Mouse (Mus musculus) heart, embryonic 15.5 days (tissue): Measurements from ENCODE around the gene H2-DMb2. TPM values are rescaled to one million over a fixed set of nuclear protein-coding genes. Genes with fewer than 3 reads are reported as not detected.
A peak's percentile ranks its signal among the peaks of the same experiment; 100 is the strongest.

ENCODE experiments used
- ATAC-seq: fragments of 200-750 bp; cut with Nextera tagmentation; replicated peaks from 2 replicates; pipeline ENCODE4 v1.8.0; 2017; ENCODE audit warnings: low read depth, moderate TSS enrichment; ENCODE audit not compliant: insufficient number of reproducible peaks, insufficient read depth, low FRiP score
- H3K27ac ChIP-seq: fragments of 300-500 bp; sonication (generic); 2 replicates; pipeline ENCODE4 v1.5.1; 2015; ENCODE audit warnings: mild to moderate bottlenecking, inconsistent platforms
- H3K27me3 ChIP-seq: fragments of 300-500 bp; sonication (generic); 2 replicates; pipeline ENCODE4 v1.6.1; 2015; ENCODE audit warnings: inconsistent platforms
- H3K36me3 ChIP-seq: fragments of 300-500 bp; sonication (generic); 2 replicates; pipeline ENCODE4 v1.6.1; 2015; ENCODE audit warnings: mild to moderate bottlenecking, inconsistent platforms
- H3K4me1 ChIP-seq: fragments of 300-500 bp; sonication (generic); replicated peaks from 2 replicates; pipeline ENCODE4 v1.6.1; 2015; ENCODE audit warnings: inconsistent platforms
- H3K4me2 ChIP-seq: fragments of 300-500 bp; sonication (generic); 2 replicates; pipeline ENCODE4 v1.6.1; 2015; ENCODE audit warnings: inconsistent platforms, mild to moderate bottlenecking, moderate library complexity
- H3K4me3 ChIP-seq: fragments of 300-500 bp; sonication (generic); 2 replicates; pipeline ENCODE4 v1.5.1; 2015; ENCODE audit warnings: mild to moderate bottlenecking, inconsistent platforms
- H3K9ac ChIP-seq: fragments of 300-500 bp; sonication (generic); 2 replicates; pipeline ENCODE4 v1.6.1; 2015; ENCODE audit warnings: mild to moderate bottlenecking, inconsistent platforms
- H3K9me3 ChIP-seq: fragments of 300-500 bp; sonication (generic); replicated peaks from 2 replicates; pipeline ENCODE4 v1.6.1; 2016; ENCODE audit warnings: inconsistent platforms
- WGBS: fragments of 180-500 bp; shearing (Covaris S2); methylation state at CpG from one replicate; pipeline ENCODE4 v1.1.7; 2015; ENCODE audit warnings: mixed read lengths; 5-methylcytosine and 5-hydroxymethylcytosine counted together
- polyA plus RNA-seq: library from polyadenylated mRNA; unstranded; fragments of >200 nt; fragmentation: Nextera tagmentation; extraction: Ambion mirVana; gene quantifications from 2 replicates; pipeline ENCODE4 v1.2.1, GENCODE M21; 2015

H2-DMb2 gene
- polyA plus RNA-seq, 1 experiment from 2014 or later: 0.69 TPM

DNA sequence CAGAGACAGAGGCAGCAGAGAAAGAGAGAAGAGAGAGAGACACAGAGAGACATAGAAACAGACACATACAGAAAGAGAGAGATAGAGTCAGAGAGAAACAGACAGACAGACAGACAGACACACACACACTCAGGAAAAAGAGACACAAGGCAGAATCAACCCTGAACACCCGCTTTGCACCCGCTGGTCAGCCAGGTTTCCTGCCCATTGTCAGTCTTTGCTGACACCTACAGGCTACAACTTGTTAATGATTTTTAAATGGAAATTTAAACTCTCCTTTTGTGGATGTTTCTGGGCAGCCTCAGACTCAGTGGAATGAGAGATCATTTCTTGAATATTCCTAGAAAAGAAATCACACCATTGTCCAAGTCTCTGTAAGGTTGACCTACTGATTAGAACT lies 26.2 kb downstream of the H2-DMb2 start:
- Histone ChIP-seq H3K4me3 (no peak overlapping the region), H3K27ac (no peak overlapping the region), H3K27me3 (0 out of 2 replicates have a peak, but pooled peaks cover 3% of the 10 kb centered on the region), H3K4me1 (no peaks in the 10 kb centered on the region), H3K4me2 (no peak overlapping the region), H3K9ac (no peak overlapping the region), H3K9me3 (no peaks in the 10 kb centered on the region), H3K36me3 (no peaks in the 10 kb centered on the region)
- no peak for ATAC-seq
- WGBS: 0% methylated on average over 2 of the region's 2 CpGs

DNA sequence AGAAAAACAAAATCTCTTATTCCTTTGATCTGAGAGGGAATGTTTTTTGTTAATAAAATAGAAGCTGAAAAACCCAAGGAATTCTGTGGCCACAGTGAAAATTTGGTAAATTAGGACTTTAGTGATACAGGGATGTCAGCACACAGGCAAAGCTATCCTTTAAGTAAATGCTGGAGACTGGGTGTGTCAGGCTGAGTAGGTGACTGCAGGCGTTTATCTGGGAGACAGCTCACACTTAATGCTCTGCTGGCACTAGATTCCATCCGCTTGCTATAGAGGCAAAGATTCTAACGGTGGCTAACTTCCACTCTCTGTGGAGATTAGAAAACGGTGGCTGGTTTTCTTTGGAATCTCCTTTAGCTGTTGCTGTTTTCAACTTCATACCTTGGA lies 27.4 kb downstream of the H2-DMb2 start:
- Histone ChIP-seq H3K4me2 (no peak overlapping the region), H3K9ac (no peak overlapping the region), H3K4me3 (no peak overlapping the region), H3K36me3 (no peaks in the 10 kb centered on the region), H3K9me3 (no peaks in the 10 kb centered on the region), H3K27ac (no peak overlapping the region), H3K4me1 (no peaks in the 10 kb centered on the region), H3K27me3 (peaks cover 6% of the 10 kb centered on the region; the same call in 1 of the 2 replicates)
- no peak for ATAC-seq
- WGBS: 21% methylated on average over 4 of the region's 4 CpGs

DNA sequence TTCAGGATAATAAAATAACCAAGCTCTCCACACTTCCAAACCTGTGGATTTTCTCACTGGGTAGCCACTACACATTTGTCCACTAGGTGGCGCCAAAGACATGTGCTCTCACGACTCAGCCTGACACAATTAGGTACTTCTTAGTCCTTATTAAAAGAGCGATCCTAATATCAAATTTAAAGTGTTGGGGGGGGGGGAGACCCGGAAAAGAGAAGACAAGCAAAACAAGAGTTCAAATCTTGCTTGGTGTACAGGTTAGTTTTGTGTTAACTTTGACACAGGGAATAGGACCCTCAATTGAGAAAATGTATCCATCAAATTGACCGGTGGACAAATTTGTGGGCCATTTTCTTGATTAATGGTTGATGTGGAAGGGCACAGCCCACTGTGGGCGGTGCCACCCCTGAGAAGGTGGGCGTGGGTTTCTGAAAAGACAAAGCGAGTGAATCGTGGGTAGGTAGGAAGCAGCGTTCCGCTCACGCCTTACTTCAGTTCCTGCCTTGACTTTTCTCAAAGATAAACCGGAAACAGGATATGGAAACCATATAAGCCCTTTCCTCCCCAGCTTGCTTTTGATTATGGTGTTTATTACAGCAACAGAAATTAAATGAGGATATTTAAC lies 27.9 kb downstream of the H2-DMb2 start:
- ATAC-seq: no peak
- Histone ChIP-seq H3K4me2 (no peak overlapping the region; the same call in 1 of the 2 replicates), H3K27ac (no peak overlapping the region), H3K9me3 (no peaks in the 10 kb centered on the region), H3K27me3 (peaks cover 6% of the 10 kb centered on the region; the same call in 1 of the 2 replicates), H3K36me3 (no peaks in the 10 kb centered on the region), H3K4me3 (no peak overlapping the region), H3K4me1 (no peaks in the 10 kb centered on the region), H3K9ac (no peak overlapping the region)
- WGBS: 36% methylated on average over 13 of the region's 13 CpGs

DNA sequence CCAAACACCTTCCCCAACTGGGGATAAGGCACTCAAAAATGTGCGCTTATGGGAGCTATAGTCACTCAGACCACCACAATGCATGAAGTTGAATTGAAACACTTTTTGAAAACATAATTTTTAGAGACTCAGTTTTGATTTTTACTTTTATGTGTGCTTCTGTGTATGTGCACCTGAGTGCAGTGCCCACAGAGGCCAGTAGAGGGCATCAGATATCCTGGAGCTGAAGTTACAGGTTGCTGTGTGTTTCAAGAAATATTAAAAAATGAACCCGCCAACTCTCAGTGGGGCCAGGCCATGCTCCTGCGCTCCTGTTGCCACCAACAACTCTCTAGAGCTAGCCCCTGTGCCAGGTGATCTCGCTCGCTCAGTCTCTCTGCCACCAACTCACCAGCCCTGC lies 29.4 kb downstream of the H2-DMb2 start:
- peaks cover 6% of the 10 kb centered on the region; the same call in 1 of the 2 replicates for H3K27me3 ChIP-seq
- no peak overlapping the region for H3K4me2 ChIP-seq
- H3K4me1 ChIP-seq: no peaks in the 10 kb centered on the region
- no peaks in the 10 kb centered on the region for H3K36me3 ChIP-seq
- ATAC-seq: no peak
- WGBS: 90% methylated on average over 5 of the region's 5 CpGs
- H3K27ac ChIP-seq: no peak overlapping the region
- H3K9me3 ChIP-seq: no peaks in the 10 kb centered on the region; the same call in 1 of the 2 replicates
- no peak overlapping the region for H3K9ac ChIP-seq
- no peak overlapping the region for H3K4me3 ChIP-seq

DNA sequence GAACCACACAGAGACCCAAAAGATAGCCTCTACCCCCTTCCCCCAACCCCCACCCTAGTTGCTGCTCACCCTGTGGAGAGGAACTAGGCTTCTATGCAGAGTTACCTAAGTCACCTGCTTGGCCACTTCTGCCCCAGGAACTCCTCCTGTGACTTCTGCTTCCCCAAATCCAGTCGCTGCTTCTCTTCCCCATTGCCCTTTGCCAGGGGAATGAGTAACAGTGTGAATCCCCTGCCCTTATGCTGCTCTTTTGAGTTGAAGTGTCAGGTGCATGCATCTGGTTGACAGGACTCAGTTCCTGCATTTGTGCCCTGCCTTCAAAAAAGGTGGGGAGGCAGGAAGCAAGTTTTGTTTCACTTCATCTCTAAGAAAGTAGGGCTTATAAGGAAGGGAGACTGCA lies 31.0 kb downstream of the H2-DMb2 start:
- H3K4me3 ChIP-seq: no peak overlapping the region
- no peaks in the 10 kb centered on the region for H3K4me1 ChIP-seq
- H3K36me3 ChIP-seq: no peaks in the 10 kb centered on the region
- H3K4me2 ChIP-seq: no peak overlapping the region
- H3K9ac ChIP-seq: no peak overlapping the region
- H3K9me3 ChIP-seq: no peaks in the 10 kb centered on the region; the same call in 1 of the 2 replicates
- ATAC-seq: no peak
- H3K27me3 ChIP-seq: peaks cover 11% of the 10 kb centered on the region; the same call in 1 of the 2 replicates
- 50% methylated on average over 1 of the region's 1 CpGs for WGBS
- H3K27ac ChIP-seq: no peak overlapping the region

DNA sequence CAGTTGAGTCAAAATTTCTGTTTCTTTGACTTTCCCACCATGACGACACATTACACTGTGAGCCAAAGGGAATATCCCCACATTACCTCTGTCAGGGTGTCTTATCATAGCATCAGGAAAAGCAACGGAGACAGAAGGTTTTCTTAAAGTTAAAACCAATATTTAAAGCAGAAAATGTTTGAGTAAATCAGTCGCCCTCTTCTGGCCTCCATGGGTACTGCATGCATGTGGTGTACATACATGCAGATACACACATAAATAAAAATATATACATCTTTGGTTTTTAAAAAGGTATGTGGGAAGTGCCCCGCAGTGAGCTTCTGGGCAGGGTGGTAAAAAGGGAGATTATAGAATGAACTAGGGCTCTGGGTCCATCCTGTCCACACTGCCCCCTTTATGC lies 34.1 kb downstream of the H2-DMb2 start:
- Histone ChIP-seq H3K9ac (no peak overlapping the region), H3K4me3 (no peak overlapping the region), H3K27me3 (peaks cover 13% of the 10 kb centered on the region), H3K4me2 (no peak overlapping the region), H3K9me3 (no peaks in the 10 kb centered on the region; the same call in 1 of the 2 replicates), H3K4me1 (no peaks in the 10 kb centered on the region), H3K36me3 (no peaks in the 10 kb centered on the region), H3K27ac (no peak overlapping the region)
- WGBS: 60% methylated on average over 4 of the region's 4 CpGs
- no peak for ATAC-seq

DNA sequence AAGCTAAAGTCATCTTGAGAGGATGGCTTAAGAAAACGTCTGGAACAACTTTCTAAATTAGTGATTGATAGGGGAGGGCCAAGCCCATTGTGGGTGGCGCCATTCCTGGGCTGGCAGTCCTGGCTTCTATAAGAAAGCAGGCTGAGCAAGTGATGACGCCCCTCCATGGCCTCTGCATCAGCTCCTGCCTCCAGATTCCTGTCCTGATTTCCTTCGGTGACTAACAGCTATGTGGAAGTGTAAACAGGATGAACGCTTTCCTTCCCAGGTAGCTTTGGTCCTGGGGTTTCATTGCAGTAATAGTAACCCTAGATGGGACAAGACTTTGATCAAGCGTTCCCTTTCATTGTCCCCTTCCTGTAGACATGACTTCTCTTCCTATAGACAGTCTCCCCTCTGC lies 35.9 kb downstream of the H2-DMb2 start:
- H3K9ac ChIP-seq: no peak overlapping the region
- H3K9me3 ChIP-seq: no peaks in the 10 kb centered on the region; the same call in 1 of the 2 replicates
- no peak for ATAC-seq
- no peaks in the 10 kb centered on the region for H3K4me1 ChIP-seq
- H3K27ac ChIP-seq: no peak overlapping the region
- no peak overlapping the region for H3K4me3 ChIP-seq
- no peak overlapping the region for H3K4me2 ChIP-seq
- WGBS: 50% methylated on average over 6 of the region's 6 CpGs
- H3K36me3 ChIP-seq: no peaks in the 10 kb centered on the region
- peaks cover 28% of the 10 kb centered on the region for H3K27me3 ChIP-seq

DNA sequence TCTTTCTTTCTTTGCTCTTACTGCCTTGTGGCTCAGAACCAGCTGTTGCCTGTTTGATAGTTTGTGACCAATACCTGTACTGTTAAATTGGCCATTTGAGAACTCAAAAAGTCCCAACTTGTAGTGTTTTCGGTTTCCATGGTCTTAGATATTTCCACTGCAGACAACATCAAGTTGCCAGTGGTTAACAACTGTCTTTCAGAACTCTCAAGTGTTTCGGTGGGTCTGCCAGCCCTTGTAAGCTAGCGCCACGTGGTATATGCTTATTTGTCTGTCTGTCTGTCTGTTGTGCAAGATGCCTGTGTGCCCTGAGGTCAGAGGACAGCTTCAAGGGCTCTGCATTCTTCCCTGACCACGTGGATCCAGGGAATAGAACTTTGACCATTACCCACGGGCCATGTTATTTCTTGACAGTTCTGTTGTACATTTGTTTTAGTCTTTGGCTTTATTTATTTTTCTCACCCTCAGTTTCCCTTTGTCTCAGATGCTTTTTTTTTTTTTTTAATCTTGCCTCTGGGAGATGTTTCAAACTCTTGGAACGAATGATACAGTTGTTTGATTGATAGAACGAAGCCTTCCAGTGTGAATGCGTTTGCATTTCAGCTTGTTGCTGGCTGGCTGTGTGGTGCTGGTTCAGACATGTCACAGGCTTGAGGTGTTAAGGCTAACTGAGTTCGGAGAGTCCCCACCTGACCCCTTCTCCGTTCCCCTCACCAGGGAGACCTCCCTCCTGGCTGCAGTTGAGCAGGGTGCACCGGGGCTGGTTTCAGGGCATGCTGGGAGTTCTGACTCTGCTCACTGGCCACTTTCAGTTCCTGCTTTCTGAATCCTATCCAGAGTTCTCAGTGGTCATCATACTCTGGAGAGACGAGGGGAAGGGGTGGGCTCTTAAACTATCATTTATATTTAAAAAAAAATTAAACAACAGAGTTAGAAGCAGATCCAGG lies 37.1 kb downstream of the H2-DMb2 start:
- no peaks in the 10 kb centered on the region; the same call in 1 of the 2 replicates for H3K9me3 ChIP-seq
- no peak overlapping the region for H3K27ac ChIP-seq
- no peak for ATAC-seq
- H3K4me3 ChIP-seq: no peak overlapping the region
- 60% methylated on average over 13 of the region's 13 CpGs for WGBS
- no peak overlapping the region for H3K4me2 ChIP-seq
- H3K9ac ChIP-seq: no peak overlapping the region
- peaks cover 30% of the 10 kb centered on the region for H3K27me3 ChIP-seq
- no peaks in the 10 kb centered on the region for H3K36me3 ChIP-seq
- H3K4me1 ChIP-seq: no peaks in the 10 kb centered on the region

DNA sequence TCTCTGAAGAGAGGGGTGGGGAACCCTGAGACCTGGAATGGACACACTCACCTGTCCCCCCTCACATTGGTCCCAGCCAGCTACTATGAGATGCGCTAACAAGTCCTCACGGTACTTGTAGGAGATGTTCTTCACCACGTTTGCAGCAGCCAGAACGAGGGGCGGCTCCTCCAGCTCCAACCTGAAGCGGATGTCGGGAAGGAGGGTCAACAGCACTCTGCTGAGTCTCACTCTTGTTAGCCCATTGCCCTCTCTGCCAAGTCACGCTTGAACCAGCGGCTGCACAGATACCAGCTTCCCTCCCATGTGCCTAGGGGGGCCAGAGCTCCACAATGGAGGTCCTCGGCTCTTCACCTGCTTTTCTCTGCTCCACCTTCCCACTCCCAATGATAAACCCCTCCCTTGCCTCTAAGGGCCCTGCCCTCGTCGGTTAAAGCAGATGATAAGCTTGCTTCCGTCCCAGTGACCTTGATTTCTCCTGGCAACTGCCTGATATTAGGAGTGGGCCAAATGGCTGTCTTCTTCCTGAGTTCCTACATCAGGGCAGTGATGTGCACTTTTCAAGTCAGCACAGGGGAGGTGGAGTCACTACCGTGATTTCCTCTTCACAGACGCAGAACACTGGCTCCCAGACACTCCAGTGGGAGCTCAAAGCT lies 40.6 kb downstream of the H2-DMb2 start:
- Histone ChIP-seq H3K27ac (no peak overlapping the region), H3K4me1 (peaks cover 8% of the 10 kb centered on the region), H3K36me3 (no peaks in the 10 kb centered on the region), H3K4me2 (no peak overlapping the region), H3K9ac (no peak overlapping the region), H3K27me3 (peaks cover 48% of the 10 kb centered on the region), H3K9me3 (no peaks in the 10 kb centered on the region), H3K4me3 (no peak overlapping the region)
- no peak for ATAC-seq
- 61% methylated on average over 15 of the region's 15 CpGs for WGBS

DNA sequence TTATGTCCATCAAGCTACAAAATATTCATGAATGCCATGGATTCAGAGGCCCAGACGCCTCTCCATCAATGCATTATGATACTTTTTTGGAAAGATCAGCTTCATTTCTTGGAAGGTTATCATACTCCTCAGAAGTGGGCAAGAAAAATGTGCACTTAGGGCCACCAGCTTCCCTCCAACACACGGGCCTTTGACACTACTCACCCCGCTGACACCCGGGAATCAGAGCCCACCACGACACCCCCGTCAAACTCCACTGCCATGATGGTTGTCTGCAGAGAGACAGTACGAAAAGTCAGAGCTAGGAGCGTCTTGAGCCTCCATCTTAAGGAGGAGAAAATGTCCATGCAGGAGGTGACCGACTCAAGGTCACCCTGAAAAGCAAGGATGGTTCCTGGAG lies 42.4 kb downstream of the H2-DMb2 start:
- Histone ChIP-seq H3K9ac (no peak overlapping the region), H3K27ac (no peak overlapping the region), H3K4me3 (no peak overlapping the region), H3K4me1 (peaks cover 8% of the 10 kb centered on the region), H3K27me3 (peaks cover 66% of the 10 kb centered on the region), H3K36me3 (no peaks in the 10 kb centered on the region), H3K9me3 (no peaks in the 10 kb centered on the region), H3K4me2 (no peak overlapping the region; the same call in 1 of the 2 replicates)
- WGBS: 83% methylated on average over 9 of the region's 9 CpGs
- no peak for ATAC-seq

DNA sequence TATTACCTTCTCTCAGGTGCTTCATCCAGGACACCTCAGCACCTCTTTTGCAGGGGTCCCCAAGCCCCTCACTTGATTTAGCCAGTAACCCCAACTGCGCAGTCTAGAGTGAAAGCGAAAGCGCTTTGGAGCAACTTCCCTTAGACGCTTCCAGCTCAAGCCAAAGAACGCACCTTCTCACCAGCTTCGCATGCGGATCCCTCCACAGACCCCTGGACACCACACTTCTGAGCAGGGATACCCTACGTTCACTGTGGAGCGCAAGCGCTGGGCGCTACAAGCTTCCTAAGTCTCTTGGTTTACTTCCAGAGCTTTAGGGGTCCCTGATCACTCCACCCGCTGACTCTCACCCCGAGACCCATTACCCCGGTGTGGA lies 43.8 kb downstream of the H2-DMb2 start:
- Histone ChIP-seq H3K4me2 (peak overlapping the region; percentile 91), H3K4me1 (peaks cover 8% of the 10 kb centered on the region), H3K27ac (0 out of 2 replicates have a peak overlapping the region, but pooled peaks have one; percentile 27), H3K27me3 (peaks cover 74% of the 10 kb centered on the region), H3K4me3 (peak overlapping the region; percentile 66), H3K9me3 (no peaks in the 10 kb centered on the region), H3K9ac (peak overlapping the region; percentile 63), H3K36me3 (no peaks in the 10 kb centered on the region)
- 3% methylated on average over 14 of the region's 14 CpGs for whole genome bisulfite sequencing
- peak; percentile 29; the same call in 1 of the 2 replicates for ATAC-seq
